Mouse (Mus musculus) liver, embryonic 14.5 days (tissue): ENCODE data around the gene Irs2.

Experiments
- CTCF ChIP-seq: IDR thresholded peaks from 2 replicates; pipeline ENCODE4 v1.5.1; 2016; ENCODE audit warnings: antibody characterized with exemption, low read depth, control low read depth
- EP300 ChIP-seq: IDR thresholded peaks from 2 replicates; pipeline ENCODE4 v1.6.1; 2016; ENCODE audit warnings: antibody characterized with exemption, low read depth

DNA sequence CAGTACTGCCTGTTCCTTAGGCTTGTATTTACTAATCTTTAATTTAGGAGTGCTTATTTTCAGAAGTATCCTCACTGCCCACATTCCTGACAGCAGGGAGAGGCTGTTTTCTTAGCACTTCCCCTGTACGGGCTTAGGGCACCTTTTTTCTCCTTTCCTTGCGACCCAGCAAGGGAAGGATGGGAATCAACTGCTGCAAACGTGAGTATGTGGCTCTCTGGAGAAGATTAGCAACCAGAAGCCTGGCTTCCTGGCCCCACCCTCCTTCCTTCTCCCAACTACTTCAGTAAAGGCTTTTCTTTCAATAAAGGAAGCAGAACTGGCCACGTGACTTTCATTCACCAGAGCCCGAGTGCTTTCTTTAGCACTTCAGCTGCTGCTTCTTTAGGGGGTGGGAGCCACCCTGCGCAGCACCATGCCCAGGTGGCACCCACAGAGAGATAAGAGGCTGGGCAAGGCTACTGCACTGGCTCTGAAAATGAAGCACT lies 7.2 kb downstream of the Irs2 start:
- TF ChIP-seq CTCF (no peak), EP300 (no peak)
